Mouse (Mus musculus) liver, postnatal 0 days (tissue): ENCODE data around the gene Hnrnpa0.
"Not testable (repeated sequence)": the region's sequence is repeated elsewhere in the genome, so short reads cannot be mapped to it uniquely, and the experiment has no call there.

Source experiments
- CTCF ChIP-seq: sonication (generic); IDR thresholded peaks from 2 replicates; pipeline ENCODE4 v1.5.1; 2016; ENCODE audit warnings: antibody characterized with exemption, low read depth
- EP300 ChIP-seq: IDR thresholded peaks from 2 replicates; pipeline ENCODE4 v1.6.1; 2016; ENCODE audit warnings: antibody characterized with exemption, low read depth, mild to moderate bottlenecking

DNA sequence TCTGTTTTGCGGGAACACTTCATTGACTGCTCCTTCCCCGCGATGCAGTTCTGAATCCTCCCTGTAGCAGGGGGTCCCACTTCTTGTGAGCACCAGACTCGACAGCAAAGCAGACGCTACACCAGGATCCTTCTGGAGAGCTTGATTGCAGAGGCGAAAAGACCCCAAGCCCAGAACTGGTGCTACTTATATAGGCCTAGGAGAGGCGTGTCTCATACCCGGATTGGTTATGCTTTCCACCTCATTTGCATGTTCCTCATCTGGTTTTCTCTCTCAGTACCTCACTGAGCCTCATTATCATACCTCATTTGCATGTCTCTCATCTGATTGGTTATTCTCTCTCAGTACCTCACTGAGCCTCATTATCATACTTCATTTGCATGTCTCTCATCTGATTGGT lies 18.2 kb upstream of the Hnrnpa0 start:
- TF ChIP-seq CTCF, EP300: not testable (repeated sequence)
